Mouse (Mus musculus): ENCODE measurements around the gene Arhgdia.
A peak's percentile ranks its signal among the peaks of the same experiment; 100 is the strongest.
"Not testable (repeated sequence)": the region's sequence is repeated elsewhere in the genome, so short reads cannot be mapped to it uniquely, and the experiment has no call there.

Gene Arhgdia

DNA sequence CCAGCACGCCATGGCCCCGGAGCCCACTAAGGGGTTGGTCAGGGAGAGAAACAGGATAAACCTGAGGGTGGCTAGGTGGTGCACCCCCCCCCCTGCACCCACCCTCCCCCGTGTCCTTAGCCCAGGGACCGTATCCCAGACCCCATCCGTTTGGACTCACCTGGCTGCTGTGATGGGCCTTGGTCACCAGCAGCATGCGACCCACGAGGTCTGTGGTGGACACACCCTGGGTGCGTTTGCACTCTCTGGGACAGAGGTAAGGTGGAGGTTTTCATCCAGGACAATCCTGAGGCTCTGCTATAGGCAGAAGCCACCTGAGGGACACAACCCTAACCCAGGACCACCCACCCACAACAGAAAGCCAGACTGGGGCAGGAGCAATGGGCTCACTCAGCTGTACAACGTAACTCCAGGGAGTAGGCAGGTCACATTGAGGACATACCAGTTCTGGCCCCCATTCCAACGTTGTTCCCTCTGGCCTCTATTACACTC lies 32.1 kb upstream of the Arhgdia start:
- no peak for DNase-seq

DNA sequence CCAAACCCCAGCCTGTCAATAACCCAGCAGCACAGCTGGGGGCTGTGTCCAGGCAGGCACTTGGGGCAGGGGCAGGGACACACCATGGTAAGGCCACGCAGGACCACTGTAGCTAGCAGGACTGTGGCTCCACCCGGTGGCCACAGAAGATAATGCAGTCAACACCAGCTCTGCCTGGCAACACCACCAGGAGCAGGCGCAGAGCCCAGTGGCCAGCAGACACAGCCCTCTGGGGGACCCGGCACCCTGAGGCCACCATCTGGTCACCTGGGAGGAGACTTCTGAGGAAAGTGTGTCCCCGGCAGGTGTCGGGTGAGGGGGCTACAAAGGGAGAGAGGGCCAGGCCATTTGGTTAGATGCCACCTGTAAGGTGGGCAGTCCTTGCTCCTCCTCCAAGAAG lies 31.3 kb upstream of the Arhgdia start:
- DNase-seq = peak; percentile 67 to 79

DNA sequence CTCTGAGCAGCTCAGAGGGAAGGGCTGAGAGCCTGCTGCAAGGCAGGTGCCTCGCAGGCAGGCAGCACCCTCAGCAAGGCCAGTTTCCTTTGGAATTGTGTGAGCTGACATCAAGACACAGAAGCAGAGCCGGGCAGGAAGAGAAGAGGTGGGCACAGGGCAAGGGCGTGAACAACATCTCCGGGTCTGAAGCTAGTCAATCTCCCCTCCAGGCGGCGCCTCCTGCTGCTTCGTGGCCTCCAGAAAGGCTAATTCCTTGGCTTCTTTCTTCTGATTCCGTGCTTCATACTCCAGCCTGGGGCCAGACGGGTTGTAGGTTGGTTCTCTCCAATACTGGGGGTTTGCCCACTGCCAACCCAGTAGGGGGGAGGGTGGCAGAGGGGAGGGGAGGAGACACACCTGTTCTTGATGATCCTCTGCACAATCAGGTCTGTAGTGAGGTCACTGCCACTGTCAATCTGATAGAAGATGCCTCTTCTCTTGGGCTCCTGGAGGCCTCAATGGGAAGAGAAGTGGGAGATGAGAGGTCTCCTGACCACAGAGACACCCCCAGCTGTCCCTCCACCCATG lies 29.1 kb upstream of the Arhgdia start:
- no peak for DNase-seq

DNA sequence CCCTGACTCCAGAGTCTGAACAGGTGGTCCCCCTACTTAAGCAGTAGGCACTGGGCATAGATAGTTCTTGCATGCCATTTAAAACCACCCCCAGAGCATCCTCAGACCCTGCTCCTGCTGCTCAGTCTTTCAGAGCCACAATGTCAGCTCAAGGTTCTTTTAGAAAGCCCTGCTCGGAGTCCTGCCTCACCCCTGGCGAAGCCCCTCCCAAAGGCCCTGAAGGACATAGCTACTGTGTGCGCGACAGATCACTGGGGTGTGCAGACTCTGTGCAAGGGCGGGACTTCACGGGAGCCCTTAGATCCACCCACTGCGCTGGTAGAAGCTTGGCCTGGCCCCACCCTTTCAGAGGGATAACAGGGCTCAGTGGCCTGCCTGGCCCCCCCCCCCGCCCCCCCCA lies 27.8 kb upstream of the Arhgdia start:
- DNase-seq = peak in 1 of 2 experiments; percentile 67

DNA sequence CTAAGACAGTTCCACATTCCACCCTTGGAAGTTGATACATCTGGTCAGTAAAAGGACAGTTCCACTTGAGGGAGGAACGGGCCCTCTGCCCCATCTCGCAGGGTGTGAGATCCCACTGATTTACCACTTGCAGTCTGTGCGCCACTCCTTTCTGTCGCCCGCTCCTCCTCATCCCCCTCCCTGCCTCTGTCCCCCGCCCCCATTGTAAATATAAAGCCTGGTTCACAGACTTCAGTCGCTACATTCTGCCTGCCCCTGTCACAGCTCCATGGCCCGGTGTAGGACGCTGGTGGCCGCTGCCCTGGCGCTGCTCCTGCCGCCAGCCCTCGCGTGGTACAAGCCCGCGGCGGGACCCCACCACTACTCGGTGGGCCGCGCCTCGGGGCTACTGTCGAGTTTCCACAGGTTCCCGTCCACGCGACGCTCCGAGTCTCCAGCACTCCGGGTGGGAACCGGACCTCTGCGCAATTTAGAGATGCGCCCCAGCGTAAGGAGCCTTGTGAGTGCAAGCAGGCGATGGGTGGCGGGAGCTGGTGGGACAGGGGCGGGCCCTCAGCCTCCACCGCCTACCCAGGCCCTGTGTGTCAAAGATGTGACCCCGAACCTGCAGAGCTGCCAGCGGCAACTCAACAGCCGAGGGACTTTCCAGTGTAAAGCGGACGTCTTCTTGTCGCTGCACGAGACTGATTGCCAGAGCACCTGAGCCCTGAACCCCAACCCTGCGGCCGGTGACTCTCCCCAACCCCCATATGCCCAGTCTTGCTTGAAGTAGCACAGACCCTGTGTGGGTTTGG lies 27.0 kb upstream of the Arhgdia start, which contains the start of gene Npb:
Gene Npb, plus strand, starts transcription at position 237 of the 794 bp plus-strand sequence.
- no peak for DNase-seq

DNA sequence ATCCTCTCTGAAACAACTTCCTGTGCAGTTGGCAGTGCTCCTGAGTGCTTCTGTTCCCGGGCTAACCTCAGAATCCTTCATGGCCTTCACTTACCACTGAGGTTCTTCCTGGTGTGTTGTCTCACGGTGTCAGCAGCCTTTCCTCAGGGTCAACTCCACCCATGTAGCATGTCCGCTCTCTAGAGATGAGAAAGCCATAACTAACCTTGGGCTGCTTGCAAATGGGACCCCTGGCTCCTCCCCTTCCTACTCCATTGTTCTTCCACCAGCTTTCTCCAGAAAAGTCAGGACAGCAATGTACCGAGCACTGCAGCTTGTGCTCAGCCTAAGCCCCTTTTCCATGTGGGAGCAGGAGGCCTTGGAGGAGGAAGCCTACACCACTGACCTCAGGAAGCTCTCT lies 25.3 kb upstream of the Arhgdia start:
- no peak for DNase-seq

DNA sequence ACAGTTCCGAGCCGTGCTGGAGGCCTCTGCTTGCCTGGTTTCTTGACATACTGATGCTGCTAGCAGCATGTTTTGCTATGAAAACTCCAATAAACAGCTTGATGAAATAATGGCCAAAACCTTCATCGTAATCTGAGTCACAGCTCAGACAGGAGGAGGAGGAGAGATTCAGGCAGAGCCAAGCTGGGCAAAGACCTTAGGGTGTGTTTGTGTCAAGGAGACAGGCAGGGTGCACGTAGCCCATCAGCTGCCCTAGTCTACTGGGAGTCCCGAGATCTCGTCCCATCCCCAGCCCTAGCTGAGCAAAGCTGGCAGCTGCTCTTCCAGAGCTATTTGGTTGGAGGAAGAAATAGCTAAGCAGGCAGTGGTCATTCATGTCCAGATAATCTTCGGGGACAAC lies 24.2 kb upstream of the Arhgdia start:
- DNase-seq = no peak

DNA sequence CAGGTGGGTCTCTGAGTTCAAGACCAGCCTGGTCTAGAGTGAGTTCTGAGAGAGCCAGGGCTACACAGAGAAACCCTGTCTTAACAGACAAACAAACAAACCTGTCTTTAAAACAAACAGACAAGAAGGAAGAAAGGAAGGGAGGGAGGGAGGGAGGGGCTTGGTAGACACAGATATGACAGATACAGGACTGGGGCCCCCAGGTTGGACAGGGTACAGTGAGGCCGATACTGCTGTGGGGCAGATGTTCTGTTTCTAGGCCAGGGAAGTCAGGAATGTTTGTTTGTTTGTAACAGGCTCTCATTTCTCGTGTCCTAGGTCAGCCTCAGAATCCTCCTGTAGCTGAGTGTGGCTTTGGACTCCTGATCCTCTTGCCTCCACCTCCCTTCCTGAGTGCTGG lies 22.1 kb upstream of the Arhgdia start:
- no peak for DNase-seq

DNA sequence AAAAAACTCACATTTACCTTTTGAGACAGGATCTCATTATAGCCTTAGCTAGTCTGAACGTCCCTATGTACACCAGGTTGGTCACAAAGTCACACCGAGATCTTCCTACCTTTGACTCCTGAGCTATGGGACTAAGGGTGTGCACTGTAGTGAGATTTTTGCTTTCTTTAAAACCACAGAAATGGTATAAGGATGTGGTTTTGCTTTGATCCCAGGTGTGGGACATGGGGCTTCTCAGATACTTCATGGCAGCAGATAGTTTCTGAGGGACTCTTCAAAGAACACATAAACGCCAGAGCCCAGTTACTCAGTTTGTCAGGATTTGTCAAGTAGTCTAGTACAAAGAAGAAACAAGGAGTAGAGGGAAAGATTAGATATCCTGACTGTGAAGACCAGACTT lies 19.3 kb upstream of the Arhgdia start:
- DNase-seq = no peak

DNA sequence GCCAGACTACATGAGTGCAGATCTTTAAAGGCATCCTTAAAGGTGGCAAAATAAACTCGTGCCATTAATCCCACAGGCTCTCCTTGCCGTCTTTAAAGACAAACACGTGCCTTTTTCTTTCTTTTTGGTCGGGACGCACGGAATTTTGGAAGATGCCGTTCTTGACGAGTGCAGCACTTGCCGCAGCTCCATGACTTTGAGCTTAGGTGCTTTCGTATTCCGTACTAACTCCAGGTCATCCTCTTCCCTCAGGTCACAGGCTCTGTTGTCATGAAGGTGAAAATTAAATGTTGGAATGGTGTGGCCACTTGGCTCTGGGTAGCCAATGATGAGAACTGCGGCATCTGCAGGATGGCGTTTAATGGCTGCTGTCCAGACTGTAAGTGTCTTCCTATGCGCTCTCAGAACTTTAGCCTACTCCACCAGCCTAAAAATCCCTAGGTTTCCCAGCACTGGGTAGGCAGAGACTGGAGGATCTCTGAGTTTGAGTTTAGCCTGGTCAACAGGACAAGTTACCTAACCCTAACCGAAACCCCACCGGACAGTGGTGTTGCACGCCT lies 17.6 kb upstream of the Arhgdia start:
- DNase-seq = no peak

DNA sequence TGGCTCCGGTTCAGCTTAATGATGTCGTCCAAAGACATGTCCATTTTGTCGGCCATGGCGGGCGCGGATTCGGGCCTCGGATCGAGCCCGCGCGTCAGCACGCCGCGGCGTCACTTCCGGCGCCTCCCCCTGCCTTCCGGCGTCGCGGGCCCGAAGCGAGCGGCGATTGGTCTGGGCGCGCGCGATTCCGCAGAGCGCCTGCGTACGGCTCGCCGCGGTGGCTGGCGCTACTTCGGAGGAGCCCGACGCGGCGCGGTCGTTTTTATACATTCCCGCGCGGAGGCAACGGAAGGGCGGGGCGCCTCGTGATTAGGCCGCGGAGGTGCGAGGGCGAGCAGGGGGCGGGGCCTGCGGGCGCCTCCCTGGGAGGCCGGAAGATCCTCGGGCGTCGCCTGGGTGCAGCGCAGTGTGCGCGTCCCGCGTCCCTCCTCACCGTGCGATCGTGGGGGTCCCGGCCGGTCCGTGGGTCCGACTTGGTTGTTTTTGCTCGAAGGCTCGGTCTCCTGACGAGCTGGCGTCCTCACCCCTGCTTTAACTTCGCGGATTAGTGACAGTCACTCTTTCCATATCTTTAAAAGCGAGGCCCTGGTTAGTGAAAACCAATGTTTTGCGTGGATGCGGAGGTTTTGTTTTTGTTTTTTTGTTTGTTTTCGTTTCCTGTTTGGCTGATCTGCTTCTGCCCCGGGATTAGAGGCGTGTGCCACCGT lies 17.0 kb upstream of the Arhgdia start, which contains the start of the genes Alyref and Anapc11:
Gene Alyref, minus strand, starts transcription at position 83 of the 707 bp plus-strand sequence.
Gene Anapc11, plus strand, starts transcription at position 139 of the 707 bp plus-strand sequence.
- peak; percentile 90 to 91 for DNase-seq

DNA sequence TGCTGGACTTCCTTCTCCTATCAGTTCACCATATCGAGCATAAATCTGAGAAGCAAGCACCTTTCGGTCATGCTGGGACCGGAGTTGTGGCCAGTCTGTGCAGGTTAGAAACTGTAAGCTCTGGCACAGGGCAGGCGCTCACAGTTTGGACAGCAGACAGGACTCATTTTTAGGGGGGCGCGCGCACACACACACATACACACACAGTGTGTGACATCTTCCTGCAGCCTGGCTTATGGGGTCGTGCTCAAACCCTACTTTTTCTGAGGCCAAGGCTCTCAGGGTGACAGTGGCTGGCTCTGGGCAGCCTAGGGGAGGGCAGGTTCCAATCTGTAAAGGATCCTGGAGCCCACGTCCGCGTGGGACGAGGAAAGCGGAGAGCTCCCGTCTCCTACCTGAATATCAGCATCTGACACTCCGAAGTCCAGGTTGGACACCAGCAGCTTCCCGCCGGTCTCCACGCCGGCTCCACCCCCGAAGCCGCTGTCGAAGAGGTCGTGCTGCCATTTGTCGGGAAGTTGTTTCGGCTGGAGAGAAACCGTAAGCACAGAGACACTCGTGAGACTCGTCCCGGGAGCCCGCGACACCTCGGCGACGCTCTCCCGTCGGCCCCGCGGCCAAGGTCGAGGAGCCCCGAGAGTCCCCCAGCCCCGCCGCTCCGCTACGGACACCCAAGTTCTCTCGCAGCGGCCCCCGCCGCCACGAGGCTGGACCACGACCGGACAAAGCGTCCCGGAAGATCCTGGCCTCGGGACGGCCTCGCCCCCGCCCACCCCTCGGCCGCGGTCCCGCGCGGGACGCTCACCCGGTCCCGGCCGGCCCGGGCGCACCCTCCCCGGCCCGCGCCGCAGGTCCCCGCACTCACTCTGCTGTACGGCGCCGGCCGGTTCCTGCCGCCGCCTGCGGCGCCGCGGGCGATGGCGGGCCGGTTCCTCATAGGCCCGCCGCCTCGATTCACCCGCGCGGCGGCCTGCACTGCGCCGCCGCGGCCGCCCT lies 16.1 kb upstream of the Arhgdia start:
- DNase-seq = no peak

DNA sequence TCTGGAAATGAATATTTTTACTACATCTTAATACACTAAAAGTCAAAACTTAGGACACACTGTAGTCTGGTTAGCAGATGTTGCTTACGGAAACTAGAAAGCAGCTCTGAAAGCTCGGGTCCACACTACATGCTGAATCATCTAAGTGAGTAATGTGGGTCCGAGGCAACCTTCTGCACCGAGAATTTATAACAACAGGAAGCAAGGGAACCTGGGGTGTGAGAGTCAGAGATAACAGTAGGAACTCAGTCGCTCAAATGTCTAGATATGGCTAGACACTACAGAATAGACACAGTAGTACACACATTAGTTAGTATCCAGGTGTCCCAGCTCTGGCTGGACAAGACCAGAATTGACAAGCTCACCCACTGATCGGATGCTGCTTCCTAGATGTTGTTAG lies 7.1 kb upstream of the Arhgdia start:
- no peak for DNase-seq

DNA sequence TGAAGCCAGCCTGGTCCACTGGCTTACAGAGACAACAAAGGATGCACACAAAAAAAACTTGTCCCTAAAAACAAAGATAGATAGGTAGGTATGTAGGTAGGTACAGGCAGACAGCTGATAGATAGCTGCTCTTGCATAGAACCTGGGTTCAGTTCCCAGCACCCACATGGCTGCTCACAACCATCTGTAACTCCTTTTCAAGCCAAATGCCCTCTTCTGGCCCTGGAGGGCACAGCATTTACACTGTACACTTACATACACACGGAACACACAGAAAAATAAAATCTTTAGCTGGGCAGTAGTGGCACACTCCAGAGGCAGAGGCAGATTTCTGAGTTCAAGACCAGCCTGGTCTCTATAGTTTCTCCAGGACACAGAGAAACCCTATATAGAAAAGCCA lies 2.5 kb upstream of the Arhgdia start:
- DNase-seq = no peak

DNA sequence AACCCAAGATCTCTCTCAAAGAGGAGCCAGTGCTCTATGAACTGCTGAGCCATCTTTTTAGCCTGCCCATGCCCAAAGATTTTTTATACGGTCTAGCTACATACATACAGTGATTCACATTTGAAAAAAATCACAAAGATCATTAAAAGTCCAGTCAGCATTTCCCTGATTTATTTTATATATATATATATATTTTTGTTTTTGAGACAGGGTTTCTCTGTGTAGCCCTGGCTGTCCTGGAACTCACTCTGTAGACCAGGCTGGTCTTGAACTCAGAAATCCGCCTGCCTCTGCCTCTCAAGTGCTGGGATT lies 1.5 kb upstream of the Arhgdia start:
- not testable (repeated sequence) for DNase-seq

DNA sequence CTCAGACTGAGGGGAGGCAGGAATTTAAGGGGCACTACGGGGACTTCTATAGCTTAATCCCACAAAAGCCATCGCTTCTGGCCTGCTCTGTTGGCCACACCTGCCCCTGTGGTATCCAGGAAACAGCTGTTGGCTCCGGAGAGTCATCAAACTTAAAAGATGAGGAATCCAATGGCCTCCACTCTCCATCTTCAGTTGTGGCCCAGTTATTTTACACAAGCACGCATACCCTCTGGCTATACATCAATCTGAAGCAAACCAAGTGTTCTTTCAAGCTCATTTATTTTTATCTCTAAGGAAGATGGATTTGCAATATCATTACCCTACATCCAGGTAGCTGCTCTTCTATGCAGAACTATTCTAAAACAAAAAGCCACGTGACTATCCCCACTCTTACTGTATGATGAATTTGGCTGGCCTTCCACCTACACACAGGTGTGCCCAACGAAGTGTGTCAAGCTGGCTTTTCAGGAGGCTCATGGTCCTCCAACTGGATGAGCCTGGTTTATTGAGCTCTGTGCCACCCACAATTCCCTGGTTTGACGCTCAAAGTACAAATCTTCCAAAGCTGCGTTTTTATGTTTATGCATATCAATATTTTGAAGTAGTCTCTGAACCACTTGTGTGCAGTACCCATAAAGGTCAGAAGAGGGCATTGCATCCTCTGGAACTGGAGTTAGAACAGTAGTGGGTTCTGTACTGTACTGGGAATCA lies 1.0 kb upstream of the Arhgdia start:
- DNase-seq = peak; percentile 36 to 63

DNA sequence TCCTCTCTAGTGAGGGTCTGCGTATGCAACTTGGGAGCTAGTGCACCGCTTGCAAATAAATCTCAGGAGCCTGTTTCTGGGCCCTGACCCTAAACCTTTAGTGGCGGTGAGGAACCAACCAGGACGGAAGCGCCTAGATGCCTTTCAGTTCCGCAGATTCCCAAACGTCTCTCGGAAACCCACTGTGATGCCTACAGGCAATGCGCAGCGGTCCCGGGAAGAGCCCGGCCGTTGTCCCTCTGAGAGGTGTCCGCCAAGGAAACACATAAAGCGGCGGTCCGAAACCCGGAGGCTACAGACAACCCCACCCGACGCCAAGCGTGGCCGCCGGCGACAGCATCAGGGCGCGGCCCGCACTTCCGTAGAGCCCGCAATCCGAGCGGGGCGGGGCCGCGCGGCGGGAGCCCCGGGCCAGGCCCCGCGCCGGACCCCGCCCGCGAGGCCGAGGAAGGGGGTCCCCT lies 523 bp downstream of the Arhgdia start:
- peak in 1 of 2 experiments; percentile 33 for DNase-seq

DNA sequence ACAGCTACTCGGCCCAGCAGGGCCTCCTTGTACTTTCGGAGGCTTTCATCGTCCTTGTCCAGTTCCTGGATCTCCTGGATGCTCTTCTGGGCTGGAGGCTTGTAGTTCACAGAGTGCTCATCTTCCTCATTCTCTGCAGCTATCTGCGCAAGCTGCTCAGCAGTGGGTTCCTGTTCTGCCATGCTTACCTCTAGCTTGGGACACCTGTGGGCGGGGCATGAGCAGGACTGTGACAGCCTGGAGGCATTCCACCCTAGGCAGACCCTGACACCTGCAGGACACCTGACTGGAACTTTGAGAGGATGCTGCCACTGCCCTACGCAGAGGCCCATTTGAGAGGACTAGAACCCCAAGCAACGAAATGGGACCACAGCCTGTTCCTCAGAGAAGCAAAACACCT lies 1.2 kb downstream of the Arhgdia start:
- peak; percentile 43 to 49 for DNase-seq

DNA sequence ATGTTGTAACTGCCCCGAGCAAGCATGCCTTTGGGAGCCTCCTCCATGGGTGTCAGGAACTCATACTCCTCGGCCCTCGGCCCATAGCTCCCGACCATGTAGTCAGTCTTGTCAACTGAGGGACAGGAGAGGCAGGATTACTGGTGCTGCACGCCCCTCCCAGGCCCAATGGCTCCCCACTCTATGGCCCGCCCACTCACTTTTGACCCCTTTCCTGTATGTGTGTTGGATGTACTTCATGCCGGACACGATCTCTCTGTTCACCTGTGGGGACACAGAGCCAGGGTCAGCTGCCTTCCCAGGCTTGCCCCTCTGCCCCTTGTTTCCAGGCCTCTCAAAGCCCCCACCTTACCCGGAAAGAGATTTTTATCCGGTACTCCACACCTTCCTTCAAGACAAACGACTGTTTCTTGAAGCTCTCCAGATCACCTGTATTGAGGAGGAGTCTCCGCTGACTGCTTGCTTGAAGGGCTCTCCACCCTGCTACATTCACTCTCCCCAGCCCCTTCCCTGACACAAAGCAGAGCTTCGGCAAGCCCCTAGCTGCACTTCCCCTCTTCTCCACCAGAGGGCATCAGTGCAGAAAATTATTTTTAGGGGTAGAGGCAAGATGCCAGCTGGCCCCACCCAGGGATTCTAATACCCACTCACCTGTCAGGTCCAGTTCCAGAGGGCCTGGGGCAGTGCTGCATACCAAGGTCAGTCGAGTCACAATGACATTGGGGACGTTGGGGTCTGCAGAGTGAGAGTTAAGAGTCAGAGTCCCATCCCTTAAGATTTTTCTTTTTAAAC lies 1.9 kb downstream of the Arhgdia start:
- DNase-seq = peak; percentile 59 to 79

DNA sequence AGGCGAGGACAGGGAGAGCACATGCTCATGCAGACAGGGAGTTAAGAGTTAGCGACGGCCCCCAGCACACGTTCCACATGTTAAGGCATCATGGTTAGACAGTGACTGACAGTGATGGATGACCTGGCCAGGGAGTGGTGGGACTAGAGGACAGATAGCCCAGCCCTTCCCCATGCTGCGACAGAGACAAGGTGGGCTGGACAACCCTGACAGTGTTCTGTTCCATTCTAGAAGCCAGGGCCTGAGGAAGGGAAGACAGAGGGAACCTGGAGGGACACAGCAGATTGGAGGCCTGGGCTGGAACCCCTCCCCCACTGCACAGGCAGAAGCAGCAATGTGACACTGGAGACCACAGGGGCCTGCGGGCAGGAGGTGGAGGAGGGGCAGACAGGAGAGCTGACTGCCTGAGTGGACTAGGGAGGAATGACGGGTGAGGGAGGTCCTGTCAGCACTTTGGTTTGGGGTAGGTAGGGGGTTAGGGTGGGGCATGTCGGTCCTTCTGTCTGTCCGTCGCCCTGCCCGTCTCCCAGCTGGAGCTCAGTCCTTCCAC lies 2.7 kb downstream of the Arhgdia start:
- peak in 1 of 2 experiments; percentile 27 for DNase-seq
